Mouse (Mus musculus) retina, postnatal 1 day (tissue): ENCODE data around the gene Zglp1.

ENCODE experiments used
- DNase-seq: peaks from one replicate; pipeline ENCODE4 v3.0.0-alpha.2; 2012

The Zglp1 gene

GRCm38 (mm10) chr9:21067006-21067684, at the start of gene Zglp1:
Gene Zglp1, minus strand, starts transcription at chr9:21067093.
- no peak for DNase-seq

DNA sequence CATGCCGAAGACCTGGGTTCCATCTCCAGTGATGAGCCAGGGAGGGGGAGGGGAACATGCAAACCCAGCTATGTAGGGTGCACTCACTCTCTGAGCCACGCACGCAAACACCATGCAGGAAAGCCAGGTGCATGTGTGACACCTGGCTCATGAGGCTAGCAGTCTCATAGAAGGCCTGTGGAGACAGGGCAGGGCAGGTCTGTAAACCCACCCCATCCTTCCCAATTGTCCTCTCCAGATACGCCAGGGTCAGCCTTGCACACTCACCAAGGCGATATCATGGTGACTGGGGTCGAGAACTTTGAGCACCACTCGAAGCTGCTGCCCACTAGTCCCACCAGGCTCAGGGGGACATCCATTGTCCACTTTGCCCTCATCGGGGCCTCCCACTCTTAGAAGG, 48.2 kb upstream of the Zglp1 start:
- no peak for DNase-seq

GRCm38 (mm10) chr9:21114190-21114589, 47.3 kb upstream of the Zglp1 start:
- no peak for DNase-seq

GRCm38 (mm10) chr9:21113751-21114150, 46.9 kb upstream of the Zglp1 start:
- DNase-seq, result no peak

- DNase-seq, result no peak
Measured at GRCm38 (mm10) chr9:21107607-21108237, 40.8 kb upstream of the Zglp1 start.

DNA sequence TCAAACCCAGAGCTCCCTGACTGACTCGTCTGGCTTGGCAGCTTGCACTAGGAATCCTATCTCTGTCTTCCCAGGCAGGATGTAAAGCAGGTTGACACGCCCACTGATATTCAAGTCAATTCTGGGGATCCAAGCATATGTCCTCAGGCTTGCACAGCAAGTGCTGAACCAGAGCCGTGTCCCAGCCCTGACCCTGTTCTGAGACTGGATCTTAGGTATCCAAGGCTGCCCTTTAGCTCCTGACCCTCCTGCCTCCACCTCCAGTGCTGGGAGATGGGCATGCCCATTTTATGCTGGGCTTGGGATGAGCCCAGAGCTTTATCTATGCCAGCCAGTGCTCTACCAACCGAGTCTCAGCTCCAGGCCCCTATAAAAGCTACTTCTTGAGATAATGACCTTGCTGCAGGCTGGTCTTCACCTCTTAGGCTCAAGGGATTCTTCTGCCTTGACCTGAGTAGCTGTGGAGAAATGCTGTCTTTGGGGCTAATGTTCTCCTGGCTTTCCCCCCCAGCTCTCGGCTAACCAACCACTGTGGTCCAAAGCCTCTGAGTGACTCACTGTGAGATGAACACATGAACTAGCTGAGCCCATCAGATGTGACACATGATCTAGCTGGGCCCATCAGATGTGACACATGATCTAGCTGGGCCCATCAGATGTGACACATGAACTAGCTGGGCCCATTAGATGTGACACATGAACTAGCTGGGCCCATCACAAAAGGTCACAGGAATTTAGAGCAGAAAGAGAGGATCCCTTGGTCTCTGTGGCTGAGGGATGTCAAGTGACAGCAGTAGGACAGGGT, 39.1 kb upstream of the Zglp1 start:
- peak; percentile 48 for DNase-seq

GRCm38 (mm10) chr9:21104814-21105213, 37.9 kb upstream of the Zglp1 start:
- DNase-seq, result no peak

GRCm38 (mm10) chr9:21102076-21102475, 35.2 kb upstream of the Zglp1 start:
- DNase-seq, result no peak

DNA sequence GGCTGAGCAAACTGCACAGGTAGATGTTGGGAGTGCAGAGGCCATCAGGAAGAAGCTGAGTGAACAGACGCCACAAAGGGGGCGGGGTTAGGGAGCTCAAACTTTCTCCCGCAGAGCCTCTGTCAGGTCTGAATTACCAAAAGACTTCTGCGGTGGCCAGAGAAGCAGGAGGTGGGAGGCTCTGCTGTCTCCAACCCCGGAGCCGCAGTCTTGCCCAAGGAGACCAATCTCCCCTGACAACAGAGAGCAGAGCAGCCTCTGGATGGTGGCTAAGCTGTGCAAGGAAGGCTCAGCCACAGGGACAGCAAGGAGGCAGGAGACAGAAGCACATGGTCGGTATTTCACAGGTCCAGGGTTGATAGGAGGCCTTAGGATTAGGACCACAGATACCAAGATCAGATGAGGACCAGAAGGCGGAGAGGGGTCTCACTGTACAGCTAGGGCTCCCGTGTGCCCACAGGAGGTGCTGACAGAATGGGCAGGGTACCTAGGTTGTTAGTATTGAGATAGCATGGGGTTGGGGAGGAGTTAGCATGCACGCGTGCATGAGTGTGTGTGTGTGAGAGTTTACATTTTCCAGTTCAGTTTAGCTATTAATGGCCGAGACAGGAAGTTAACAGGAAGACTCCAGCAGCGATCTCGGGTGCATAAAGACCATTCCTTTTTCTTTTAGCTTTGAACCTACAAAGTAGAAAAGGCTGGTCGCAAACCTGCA, 33.7 kb upstream of the Zglp1 start:
- no peak for DNase-seq

DNA sequence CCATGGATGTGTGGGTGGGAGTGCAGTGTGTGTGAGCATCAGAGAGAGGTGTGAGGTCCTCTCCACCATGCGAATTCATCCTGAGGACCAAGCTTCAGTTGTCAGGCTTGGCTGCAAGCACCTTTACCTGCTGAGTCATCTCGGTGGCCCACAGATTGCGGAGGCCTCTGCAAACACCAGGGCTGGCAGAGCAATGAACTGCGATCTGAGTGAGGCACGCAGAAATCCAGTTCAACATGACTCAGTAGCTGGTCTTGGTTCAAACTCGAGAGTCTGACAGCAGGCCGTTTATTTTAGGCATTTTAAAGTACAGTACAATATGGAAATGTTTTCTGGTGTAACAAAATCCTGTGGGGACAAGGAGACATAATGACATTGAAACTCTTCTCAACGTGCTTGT, 30.9 kb upstream of the Zglp1 start:
- no peak for DNase-seq

GRCm38 (mm10) chr9:21095958-21096357, 29.1 kb upstream of the Zglp1 start:
- no peak for DNase-seq

DNA sequence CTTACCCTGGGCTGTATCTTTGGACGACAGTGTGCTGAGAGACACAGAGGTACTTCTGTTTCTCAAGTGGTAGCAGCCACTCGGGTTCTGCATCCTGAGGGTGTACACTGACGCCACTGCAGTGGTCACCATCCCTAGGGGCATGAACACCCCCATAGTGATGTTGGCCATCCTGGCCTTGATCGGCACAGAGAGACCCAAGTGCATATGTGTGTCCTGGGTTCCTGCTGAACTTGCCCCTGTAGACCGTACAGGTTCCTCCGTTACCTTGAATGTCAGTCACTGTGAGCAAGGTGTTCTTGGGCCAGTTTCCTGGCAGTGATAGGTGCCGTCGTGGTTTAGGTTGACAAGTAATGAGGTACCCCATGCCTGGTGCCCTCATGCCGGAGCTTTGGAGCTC, 26.5 kb upstream of the Zglp1 start:
- DNase-seq, result no peak

DNA sequence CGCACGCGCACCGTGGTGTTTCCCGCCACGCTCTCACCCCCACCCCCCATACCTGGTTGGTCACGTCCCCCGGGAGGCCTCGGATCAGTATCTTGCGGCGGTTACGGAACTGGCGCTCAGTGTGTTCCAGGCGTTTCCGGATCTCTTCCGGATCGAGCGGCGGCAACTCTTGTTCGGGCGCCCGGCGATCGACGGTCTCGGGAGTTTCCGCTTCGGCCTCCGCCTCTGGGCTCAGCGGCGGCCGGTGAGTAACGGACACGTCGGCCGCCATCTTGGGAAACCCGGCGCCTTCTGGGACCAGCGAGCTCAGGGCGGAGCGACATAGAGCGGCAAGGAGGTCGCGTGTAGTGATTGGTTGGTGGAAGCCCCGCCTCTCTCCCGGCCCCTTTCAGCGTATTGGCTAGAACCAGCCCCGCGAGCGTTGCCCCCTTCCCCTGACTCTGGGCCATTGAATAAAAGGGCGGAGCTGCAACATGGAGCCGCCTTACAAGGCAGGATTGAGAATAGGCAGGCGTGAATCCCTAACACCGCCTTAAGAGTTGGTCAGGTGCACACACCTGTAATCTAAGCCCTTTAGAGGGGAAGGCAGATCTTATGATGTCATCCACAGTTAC, 24.9 kb upstream of the Zglp1 start, which contains the start of the genes Gm38431 and Raver1:
Gm38431 (minus strand) TSS at position 291 of the 614 bp plus-strand sequence.
Raver1 (minus strand) TSS at position 302 of the 614 bp plus-strand sequence.
- peak; percentile 99 for DNase-seq

DNA sequence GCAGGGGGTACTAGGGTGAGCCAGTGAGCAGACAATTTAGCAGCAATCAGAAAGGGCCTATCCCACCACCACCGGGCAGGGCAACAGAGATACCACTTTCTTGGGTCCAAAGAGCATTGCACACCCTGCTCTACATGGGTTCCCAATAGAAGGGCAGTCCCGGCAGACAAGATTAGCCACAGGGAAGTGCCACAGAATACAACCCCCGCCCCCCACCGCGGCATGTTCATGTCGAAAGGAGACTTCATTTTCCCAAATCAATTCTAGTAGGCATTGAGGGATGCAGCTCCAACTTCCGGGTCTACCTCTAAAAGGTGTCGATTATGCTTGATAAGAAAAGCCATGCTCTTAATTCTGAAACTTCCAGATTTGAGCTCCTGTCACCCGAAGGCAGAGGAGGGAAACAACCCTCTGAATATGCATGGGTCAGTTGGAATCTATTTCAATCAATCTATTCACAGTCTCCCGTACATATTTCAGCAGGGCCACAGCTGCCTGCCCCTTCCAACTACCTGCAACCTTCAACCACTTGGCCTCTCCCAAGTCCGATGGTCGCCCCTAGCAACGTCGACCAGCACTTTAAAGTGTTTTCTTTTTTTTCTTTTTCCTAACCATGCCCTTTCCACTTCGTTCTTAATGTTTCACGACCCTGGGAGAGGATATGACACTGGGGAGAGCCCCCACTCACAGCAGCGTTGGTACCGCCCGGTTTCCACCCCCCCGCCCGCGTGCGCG, 24.2 kb upstream of the Zglp1 start:
- DNase-seq, result peak; percentile 15

DNA sequence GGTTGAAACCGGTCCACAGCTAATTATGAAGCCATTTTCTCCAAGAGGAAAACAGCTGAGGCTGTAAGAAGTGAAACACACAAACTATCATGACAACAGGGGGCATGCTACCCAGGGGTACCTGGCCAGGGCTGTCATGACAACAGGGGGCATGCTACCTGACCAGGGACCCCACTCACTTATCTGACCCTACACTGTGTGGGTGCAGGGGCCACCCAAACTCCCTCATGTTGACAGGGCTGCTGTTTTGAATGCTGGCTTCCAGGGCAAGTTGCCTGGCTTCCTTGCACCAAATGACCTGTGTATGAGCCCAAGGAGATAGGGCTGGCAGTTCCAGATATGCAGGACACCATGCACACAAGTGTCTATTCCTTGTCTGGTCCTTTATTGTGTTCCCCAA, 23.6 kb upstream of the Zglp1 start:
- DNase-seq, result no peak

DNA sequence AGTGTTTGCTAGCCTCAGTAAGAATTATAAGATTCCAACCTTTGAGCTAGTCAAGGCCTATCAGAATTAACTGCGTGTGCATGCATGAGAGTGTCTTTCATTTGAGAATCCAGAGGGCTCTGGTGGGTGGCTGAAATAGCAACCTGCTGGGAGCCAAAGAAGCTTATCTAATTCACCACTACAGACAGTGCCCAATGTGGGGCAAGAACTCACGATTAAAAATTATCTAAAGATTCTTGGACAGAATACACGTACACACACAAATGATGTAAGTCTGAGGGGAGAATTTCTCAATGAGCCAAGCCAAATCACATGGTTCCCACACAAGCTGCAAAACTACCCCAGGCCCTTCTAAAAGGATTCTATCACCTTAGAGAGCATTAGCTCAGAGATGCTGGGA, 16.4 kb upstream of the Zglp1 start:
- DNase-seq, result no peak

- DNase-seq, result no peak
Measured at GRCm38 (mm10) chr9:21081127-21081526, 14.2 kb upstream of the Zglp1 start.

DNA sequence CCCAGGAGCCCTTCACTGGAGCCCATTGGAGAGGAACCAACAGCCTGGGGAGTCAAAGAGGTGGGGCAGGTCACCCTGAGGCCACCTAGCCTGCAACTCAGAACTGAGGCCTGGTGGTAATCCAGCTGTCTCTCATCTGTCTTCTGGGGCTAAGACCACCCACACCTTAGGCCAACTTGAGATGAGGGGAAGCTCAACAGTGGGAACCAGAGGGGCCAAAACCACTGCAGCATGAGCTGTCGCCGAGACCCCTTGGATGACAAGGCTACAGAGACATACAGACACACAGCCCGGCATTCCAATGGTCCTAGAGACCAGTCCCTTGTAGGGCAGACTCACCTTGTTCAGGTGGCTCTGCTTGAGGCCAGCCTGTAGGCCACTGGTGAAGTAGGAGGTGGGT, 8.7 kb upstream of the Zglp1 start:
- DNase-seq, result no peak

DNA sequence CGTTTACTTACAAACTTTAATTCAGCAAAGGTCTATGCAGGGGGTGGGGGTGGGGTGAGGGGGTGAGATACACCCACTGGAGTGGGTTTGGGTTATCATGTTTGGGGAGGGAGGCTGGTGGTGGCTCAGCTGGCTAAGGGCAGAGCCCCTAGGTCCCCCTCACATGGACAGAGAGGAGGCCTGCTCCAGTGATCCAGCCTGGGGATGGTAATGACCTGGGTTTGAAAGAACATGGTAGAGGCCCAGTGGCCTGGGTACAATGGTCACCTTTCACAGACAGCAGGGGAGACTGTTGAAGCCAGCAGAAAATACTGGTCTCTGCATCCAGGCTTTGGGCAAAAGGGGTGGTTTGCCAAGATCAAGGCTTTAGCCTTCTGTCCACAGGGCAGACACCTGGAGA, 7.3 kb upstream of the Zglp1 start:
- no peak for DNase-seq

GRCm38 (mm10) chr9:21073044-21073840, 6.3 kb upstream of the Zglp1 start, which contains the start of the genes Gm49373 and Fdx1l:
Gene Gm49373, minus strand, starts transcription at chr9:21073096.
Gene Fdx1l, minus strand, starts transcription at chr9:21073614.
- DNase-seq, result peak; percentile 93

DNA sequence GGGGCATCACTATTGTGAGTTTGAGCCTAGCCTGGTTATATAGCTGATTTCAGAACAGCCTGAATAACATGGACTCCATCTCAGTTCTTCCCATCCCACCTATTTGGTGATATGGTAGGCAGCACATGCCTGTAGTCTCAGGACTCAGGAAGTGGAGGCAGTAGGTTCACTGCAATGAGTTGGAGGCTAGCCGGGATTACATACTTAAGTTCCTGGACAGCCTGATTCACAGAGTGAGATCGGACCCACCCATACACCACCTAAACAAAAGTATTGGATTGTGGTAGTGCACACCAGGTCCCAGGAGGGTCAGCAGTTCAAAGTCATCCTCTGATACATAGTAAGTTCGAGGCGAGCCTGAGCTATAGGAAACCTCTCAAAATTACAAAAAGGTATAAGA, 5.7 kb upstream of the Zglp1 start:
- DNase-seq, result peak; percentile 1
